Mouse (Mus musculus): Measurements from ENCODE around the gene Prrg2. TPM values are rescaled to one million over a fixed set of nuclear protein-coding genes. Genes with fewer than 3 reads are reported as not detected.
A peak's percentile ranks its signal among the peaks of the same experiment; 100 is the strongest.
"Not testable (repeated sequence)": the region's sequence is repeated elsewhere in the genome, so short reads cannot be mapped to it uniquely, and the experiment has no call there.

Gene Prrg2
- total RNA-seq (2021): 10 to 100 TPM; 17.9 to 18.6 TPM
- long read RNA-seq, experiment 1, transcript Prrg2-208 (8 exons, 1,623 nt): major isoform, 8 of 33 reads
- long read RNA-seq, experiment 1, partial matches to known transcripts: 4 of 33 reads
- long read RNA-seq, experiment 1, other reads (novel, unspliced or antisense): 15 of 33 reads
- long read RNA-seq, experiment 2, transcript Prrg2-201 (7 exons, 1,295 nt): minor isoform, 6 of 36 reads
- long read RNA-seq, experiment 2, transcript Prrg2-208 (8 exons, 1,623 nt): major isoform, 9 of 36 reads
- long read RNA-seq, experiment 2, partial matches to known transcripts: 4 of 36 reads
- long read RNA-seq, experiment 2, other reads (novel, unspliced or antisense): 16 of 36 reads

DNA sequence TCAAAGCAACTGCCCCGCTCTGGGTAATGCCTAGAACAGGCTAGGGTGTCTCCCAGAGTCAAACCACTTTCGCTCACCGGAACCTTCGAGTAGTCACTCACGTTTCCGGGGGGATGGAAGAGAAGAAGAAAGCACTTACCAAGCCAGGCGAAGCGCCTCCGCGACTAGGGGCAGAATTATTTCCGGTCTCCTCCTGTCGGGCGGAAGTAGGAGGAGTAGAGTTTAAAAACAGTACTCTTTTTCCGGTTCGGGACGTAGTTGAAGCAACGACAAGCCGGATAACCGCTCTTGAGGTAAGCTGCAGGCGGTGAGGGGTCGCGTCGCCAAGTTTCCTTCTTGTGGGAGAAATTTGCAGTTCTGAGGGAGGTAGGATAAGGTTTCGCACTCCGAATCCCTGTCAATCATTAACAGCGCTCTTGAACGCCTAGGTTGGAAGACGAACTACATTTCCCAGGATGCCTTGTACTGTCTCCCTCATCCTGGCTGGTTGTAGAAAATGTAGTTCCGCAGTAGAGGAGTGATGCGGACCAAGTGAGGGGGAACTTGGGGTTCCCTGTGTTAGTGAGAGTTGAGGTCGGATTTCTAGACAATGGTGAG is at the start of gene Prrg2, which contains the start of gene Nosip:
Gene Prrg2, minus strand, starts transcription at position 439 of the 597 bp plus-strand sequence.
Gene Nosip, plus strand, starts transcription at position 191 of the 597 bp plus-strand sequence.
- peak; percentile 77 to 94 for DNase-seq (ENCODE audit: low spot score in 2 of 2)

- DNase-seq (ENCODE audit: low spot score in 2 of 2): no peak
Measured at GRCm38 (mm10) chr7:45111940-45112339, 49.5 kb upstream of the Prrg2 start.

DNA sequence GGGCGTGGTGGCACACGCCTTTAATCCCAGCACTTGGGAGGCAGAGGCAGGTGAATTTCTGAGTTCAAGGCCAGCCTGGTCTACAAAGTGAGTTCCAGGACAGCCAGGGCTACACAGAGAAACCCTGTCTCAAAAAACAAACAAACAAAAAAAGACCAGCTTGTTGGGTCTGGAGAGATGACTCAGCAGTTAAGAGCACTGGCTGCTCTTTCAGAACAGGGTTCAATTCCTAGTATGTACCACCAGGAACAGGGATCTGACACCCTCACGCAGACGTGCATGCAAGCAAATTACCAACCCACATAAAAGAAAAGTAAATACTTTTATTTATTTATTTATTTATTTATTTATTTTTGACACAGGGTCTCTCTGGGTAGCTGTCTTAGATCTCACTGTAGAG is 47.6 kb upstream of the Prrg2 start:
- not testable (repeated sequence) for DNase-seq (ENCODE audit: low spot score in 2 of 2)

GRCm38 (mm10) chr7:45107052-45107645 is 44.7 kb upstream of the Prrg2 start:
- no peak for DNase-seq (ENCODE audit: low spot score in 2 of 2)

GRCm38 (mm10) chr7:45106441-45106840 is 44.0 kb upstream of the Prrg2 start:
- no peak for DNase-seq (ENCODE audit: low spot score in 2 of 2)

DNA sequence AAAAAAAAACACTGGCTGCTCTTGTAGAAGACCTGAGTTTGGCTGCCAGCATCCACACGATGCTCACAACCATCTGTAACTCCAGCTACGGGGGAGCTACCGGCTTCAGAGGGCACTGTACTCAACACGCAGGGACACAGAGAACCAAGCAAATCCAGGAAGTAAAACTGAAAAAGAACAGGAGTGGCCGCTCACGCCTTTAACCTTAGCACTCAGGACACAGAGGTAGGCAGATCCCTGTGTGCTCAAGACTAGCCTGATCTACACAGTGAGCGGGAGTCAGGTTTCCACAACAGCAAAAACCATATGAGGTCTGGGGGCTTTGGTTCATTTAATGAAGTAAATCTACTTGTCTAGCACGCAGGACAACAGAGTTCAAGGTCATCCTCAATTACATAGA is 43.0 kb upstream of the Prrg2 start:
- DNase-seq (ENCODE audit: low spot score in 2 of 2): no peak

GRCm38 (mm10) chr7:45104941-45105340 is 42.5 kb upstream of the Prrg2 start:
- no peak for DNase-seq (ENCODE audit: low spot score in 2 of 2)

GRCm38 (mm10) chr7:45103652-45104180 is 41.2 kb upstream of the Prrg2 start, which contains the start of gene Fcgrt:
Fcgrt (minus strand) TSS chr7:45103851.
- DNase-seq (ENCODE audit: low spot score in 2 of 2): peak; percentile 47 to 72

DNA sequence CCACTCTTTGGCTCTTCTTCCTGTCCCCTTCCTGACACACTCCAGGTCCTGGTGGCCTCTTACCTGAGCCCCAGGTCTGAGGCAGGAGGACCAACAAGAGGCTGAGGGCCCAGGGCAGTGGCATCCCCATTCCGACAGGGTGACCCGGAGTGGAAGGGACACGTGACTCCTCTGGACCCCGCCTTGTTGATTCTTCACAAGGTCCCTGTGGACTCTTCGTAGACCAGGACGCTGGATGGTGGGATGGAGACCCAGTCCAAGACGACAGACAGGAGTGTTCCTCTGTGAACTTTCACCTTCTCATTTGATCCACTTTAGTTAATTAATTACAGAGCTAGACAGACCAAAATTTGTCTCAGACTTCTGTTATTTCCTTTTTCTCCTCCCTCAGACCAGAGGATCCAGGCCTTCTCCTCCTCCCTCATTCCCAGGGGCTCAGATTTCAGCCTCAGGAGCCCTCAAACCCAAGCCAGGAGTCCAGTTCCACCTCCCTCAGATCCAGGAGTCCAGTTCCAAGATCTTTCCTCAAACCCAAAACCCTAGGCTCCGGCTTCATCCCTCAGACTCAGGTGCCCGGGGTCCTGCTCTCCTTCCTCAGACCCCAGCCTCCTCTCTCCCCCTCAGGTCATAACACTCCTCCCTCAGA is 40.6 kb upstream of the Prrg2 start:
- no peak for DNase-seq (ENCODE audit: low spot score in 2 of 2)

GRCm38 (mm10) chr7:45102441-45102840 is 40.0 kb upstream of the Prrg2 start:
- DNase-seq (ENCODE audit: low spot score in 2 of 2): no peak

DNA sequence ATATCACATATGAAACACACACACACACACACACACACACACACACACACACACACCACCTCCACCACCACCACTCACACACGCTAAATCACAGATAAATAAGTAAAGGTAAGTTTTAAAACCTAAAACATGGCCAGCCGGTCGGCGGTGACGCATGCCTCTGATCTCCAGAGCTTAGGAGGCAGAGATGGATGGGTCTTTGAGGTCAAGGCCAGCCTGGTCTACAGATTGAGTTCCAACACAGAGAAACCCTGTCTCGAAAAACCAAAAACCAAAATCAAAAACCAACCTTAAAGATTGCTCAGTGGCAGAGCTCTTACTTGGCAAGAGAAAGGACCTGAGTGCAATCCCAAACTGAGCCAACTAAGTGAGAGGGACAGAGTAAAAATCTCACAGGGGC is 37.6 kb upstream of the Prrg2 start:
- DNase-seq (ENCODE audit: low spot score in 2 of 2): no peak

- no peak for DNase-seq (ENCODE audit: low spot score in 2 of 2)
Measured at GRCm38 (mm10) chr7:45098541-45099240, 36.2 kb upstream of the Prrg2 start.

GRCm38 (mm10) chr7:45097479-45097878 is 35.0 kb upstream of the Prrg2 start:
- no peak for DNase-seq (ENCODE audit: low spot score in 2 of 2)

DNA sequence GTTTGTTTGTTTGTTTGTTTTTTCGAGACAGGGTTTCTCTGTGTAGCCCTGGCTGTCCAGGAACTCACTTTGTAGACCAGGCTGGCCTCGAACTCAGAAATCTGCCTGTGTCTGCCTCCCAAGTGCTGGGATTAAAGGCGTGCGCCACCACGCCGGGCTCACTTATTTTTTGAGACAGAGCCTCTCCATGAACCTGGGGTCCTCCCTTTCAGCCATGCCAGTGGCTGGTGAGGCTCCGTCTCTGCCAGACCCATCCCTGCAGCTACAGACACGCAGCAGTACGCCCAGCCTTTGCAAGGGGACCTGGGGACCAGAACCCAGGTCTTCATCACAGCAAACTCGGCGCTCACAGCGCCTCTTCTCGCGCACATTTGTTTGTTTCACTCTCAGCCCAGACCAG is 33.5 kb upstream of the Prrg2 start:
- DNase-seq (ENCODE audit: low spot score in 2 of 2): not testable (repeated sequence)

- no peak for DNase-seq (ENCODE audit: low spot score in 2 of 2)
Measured at GRCm38 (mm10) chr7:45095367-45095766, 32.9 kb upstream of the Prrg2 start.

DNA sequence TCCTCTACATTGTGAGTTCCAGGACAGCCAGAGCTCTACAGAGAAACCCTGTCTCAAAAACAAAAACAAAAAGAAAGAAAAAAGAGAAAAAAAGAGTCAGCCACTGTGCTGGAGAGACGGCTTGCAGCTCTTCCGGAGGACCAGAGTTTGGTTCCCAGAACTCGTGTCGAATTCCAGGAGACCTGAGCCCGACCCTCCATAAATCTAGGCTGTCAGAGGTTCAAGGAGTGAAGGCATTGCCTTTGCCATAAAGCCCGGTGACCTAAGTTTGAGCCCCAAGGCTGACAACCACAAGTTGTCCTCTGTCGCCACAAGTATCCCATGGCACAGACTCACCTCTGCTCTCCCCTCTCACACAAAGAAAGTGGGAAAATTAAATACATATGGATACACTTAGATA is 31.6 kb upstream of the Prrg2 start:
- DNase-seq (ENCODE audit: low spot score in 2 of 2): no peak

GRCm38 (mm10) chr7:45093516-45093905 is 31.0 kb upstream of the Prrg2 start:
- no peak for DNase-seq (ENCODE audit: low spot score in 2 of 2)

- no peak for DNase-seq (ENCODE audit: low spot score in 2 of 2)
Measured at GRCm38 (mm10) chr7:45092828-45093515, 30.5 kb upstream of the Prrg2 start.

GRCm38 (mm10) chr7:45092048-45092447 is 29.6 kb upstream of the Prrg2 start, which contains the start of gene Rcn3:
Rcn3 (minus strand) TSS chr7:45092221.
- DNase-seq (ENCODE audit: low spot score in 2 of 2): peak; percentile 60 to 66
